Mouse (Mus musculus) heart, adult 18-20 months (tissue): ENCODE measurements at regions not wholly inside any gene's neighbourhood (a gene's known extent, or its start where the extent isn't known, plus 50 kb on each side); places are given as distances from the start of the nearest gene placed in this dataset.
A peak's percentile ranks its signal among the peaks of the same experiment; 100 is the strongest.

Experiments
- DNase-seq, 2 experiments: peaks; one replicate each; pipeline ENCODE4 v3.0.0; 2021 to 2022; ENCODE audit warnings: mixed read lengths in 1 of 2

GRCm38 (mm10) chr10:83819266-83819949 lies 96.7 kb downstream of the 1500009L16Rik start:
- peak; percentile 73 to 92 for DNase-seq

- DNase-seq: no peak
These were observed 97.2 kb downstream of the 1500009L16Rik start for GRCm38 (mm10) chr10:83819950-83820275.

DNA sequence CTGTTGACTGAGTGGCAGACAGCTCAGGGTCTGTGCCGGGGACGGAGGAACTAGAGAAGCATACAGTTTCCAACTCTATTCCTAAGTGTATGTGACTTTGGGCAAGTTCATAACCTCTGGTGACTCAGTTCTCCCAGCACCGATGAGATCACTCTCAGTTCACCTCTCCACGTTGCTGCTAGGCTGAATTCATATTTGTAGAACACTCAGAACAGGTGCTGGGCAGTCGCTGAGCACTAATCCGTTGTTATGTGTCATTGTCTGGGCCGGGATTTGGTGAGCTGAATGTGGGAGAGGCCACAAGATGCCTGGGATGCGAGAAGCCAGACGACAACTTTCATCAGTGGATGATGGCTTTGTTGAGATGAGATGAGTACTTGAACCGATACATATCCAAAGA lies 98.4 kb downstream of the 1500009L16Rik start:
- no peak for DNase-seq

- DNase-seq: no peak
These were observed 103.4 kb downstream of the 1500009L16Rik start for GRCm38 (mm10) chr10:83826105-83826504.

- peak in 1 of 2 experiments; percentile 19 for DNase-seq
These were observed 113.7 kb downstream of the 1500009L16Rik start for GRCm38 (mm10) chr10:83836351-83836750.

- no peak for DNase-seq
These were observed 117.6 kb downstream of the 1500009L16Rik start for GRCm38 (mm10) chr10:83840226-83840625.

GRCm38 (mm10) chr10:83850881-83851280 lies 128.2 kb downstream of the 1500009L16Rik start:
- DNase-seq: peak in 1 of 2 experiments; percentile 24

GRCm38 (mm10) chr10:83852194-83852593 lies 129.5 kb downstream of the 1500009L16Rik start:
- DNase-seq: no peak

- no peak for DNase-seq
These were observed 130.1 kb downstream of the 1500009L16Rik start for GRCm38 (mm10) chr10:83852806-83853205.

DNA sequence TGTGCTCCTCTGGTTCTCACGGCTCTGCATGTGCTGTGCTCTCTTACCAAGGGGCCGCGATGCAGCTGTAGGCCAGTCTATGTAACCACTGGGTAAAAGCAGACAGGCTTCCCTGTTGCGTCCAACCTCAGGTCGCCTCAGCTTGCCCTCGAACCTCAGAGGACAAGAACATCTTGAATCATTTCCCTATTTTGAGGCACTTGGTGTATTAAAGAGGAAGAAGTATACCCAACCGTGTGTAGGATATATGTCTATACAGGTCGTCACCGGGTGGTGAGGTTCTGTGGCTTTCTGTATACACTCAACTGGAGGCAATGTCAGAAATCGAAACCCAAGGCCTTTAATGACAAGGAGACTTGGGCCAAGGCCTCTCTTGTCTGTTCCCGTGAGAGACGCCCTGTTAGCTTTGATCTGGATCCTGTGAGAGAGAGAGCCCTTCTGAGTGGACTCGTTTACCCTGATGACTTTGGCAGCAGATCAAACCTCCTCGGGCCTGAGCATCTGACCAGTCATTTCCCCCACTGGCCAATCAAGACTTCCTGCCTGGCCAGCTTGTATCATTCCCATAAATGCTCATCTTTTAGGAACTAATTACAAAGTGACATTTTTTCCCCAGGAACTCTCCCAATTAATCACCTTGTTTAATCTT lies 135.3 kb downstream of the 1500009L16Rik start:
- peak; percentile 43 to 76 for DNase-seq

DNA sequence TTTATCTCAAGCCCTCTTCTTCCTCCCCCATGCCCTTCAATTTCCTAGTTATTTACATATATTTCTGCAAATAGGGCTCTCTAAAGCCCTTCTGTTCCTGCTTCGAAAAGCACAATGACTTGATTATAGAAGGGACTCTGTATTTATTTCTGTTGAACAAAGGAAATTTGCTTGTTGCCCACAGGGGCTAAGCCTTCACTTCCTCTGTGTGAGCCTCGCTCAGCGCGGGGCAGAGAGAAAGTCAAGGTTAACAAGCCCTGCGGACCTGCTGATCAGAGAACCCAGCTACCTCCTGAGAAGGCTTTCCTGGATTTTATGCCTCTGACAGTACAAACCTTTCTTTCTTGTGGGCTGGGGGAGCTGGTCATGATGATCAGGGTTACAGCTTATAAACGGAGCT lies 136.0 kb downstream of the 1500009L16Rik start:
- no peak for DNase-seq

- peak; percentile 49 to 82 for DNase-seq
These were observed 137.0 kb downstream of the 1500009L16Rik start for GRCm38 (mm10) chr10:83859633-83860032.

DNA sequence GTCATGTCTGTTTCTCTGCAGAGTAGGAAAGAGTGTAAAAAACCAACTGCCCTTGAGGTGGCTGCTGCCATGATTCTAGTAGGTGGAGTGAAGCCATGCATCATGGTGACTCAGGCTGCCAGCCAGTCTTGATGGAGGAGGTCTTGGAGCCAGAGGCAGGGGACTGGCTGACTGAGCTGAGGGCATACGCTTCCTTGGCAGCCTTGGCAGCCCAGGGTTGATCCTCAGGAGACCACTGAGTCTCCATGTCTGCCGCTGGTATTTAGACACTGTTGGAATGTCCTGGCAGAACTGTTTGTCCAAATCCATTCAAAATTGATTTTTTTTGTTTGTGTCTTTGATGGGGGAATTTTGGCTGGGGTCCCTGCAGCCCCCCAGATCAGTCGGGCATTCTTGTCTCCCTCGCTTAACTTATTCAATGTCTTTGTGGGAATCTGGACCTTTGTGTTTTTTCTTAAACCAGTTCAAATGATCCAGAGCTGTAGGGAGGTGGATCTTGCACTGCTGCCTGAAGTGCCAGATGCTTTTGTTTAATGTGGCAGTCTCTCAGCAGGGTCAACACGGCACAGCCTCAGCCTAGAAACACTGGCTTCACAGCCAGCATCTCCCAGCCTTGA lies 139.0 kb downstream of the 1500009L16Rik start:
- peak in 1 of 2 experiments; percentile 50 for DNase-seq

DNA sequence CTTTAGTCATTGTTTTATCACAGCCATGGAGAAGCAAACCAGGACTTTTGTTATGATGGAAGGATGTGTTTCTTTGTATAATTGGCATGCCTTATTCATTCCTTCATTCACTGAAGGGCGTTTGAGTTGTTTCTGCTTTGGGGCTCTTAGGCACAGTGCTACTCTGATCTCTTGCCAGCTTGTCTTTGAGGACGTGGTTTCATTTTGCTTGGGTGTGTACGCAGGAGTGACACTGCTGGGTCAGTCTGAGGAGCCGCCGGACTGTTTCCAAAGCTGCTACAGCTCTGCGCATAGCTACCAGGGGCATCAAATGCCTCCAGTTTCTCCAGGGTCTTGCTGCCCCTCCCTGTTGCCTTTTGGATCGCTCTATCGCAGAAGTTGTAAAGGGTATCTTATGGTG lies 141.9 kb downstream of the 1500009L16Rik start:
- peak in 1 of 2 experiments; percentile 16 for DNase-seq

DNA sequence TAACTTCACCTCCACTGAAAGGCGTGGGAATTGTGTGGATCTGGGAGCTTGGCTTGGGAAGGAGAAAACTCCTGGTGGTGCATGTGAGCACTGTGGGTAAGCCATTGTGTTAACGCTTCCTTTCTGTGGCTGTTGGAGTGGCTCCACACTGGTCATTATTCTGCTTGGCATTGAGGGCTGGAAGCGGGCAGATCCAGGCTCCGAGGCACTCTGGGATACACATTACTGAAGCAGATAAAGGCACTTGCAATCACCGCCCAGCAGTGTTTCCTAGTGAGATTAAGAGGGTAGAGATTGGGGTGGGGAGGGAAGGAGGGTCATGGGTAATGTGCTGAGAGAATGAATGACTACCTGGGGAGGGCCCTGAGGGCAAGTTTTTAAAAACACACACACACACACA lies 143.3 kb downstream of the 1500009L16Rik start:
- DNase-seq: peak; percentile 39 to 74

- peak; percentile 71 to 91 for DNase-seq
These were observed 149.2 kb downstream of the 1500009L16Rik start for GRCm38 (mm10) chr10:83871736-83872400.

- no peak for DNase-seq
These were observed 156.1 kb downstream of the 1500009L16Rik start for GRCm38 (mm10) chr10:83878745-83879144.

- DNase-seq: no peak
These were observed 159.6 kb downstream of the 1500009L16Rik start for GRCm38 (mm10) chr10:83882119-83882890.

- DNase-seq: no peak
These were observed 160.2 kb downstream of the 1500009L16Rik start for GRCm38 (mm10) chr10:83882891-83883185.

- no peak for DNase-seq
These were observed 161.9 kb downstream of the 1500009L16Rik start for GRCm38 (mm10) chr10:83884553-83884952.

DNA sequence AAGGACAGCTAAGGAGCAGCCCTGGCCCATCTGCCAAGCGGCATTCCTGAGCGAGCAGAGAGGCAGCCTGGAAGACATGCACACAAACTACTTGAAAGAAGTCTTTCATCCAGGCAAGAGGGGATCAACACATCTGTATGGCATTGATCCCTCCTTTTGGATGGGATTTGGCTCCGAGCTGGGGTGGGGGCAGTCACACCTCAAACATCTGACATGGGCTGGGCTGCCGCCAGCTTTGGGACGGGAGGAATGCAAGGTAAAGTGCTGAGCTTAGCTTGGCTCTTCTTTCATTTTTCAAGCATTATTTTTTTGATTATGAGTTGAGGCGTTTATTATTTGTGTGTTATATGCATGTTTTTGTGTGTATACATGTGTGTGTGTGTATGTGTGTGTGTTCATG lies 165.9 kb downstream of the 1500009L16Rik start:
- no peak for DNase-seq

DNA sequence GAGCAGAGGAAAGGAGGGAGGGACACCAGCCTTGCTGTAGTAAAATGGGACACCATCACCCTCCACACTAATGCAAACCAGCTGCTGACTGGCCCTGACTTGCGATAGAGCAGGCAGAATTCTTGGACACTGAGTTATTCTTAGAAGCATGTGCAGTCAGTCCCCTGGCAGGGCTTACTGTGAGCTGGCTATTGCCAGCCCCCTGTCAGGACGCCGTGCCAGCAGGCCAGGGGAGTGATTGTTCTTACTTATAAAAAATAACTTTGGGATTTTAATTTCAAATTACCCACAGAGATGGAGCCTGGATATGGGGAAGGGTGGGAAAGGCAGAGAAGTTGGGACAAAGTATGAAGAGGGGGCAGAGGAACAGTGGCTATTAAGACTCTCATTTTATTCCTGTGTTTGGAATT lies 173.1 kb downstream of the 1500009L16Rik start:
- DNase-seq: peak; percentile 74 to 81
